Mouse (Mus musculus) induced T-regulatory cell, adult 2 months (primary cell): ENCODE measurements around the gene Thumpd1.

Experiments
- DNase-seq: peaks from one replicate; pipeline ENCODE4 v3.0.0-alpha.2; 2012; ENCODE audit warnings: low read depth

The Thumpd1 gene

DNA sequence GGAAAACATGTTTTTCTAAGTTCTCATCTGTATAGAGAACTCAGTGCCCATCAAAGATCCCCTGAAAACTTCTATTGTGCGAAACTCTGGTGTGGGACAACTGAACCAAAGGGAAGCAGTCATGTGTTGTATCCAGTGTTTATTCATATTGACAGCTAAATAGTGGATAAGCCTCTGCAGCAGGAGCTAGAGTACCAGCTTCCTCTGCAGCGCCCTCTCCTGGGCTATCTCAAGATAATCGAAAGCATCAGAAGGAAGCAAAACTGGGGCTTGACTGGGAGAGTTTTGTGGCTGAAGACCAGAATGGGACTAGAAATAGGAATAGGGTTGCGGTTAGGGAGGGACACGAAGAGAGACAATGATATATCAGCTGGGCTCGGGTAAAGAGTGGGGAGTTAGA is 49.7 kb downstream of the Thumpd1 start:
- peak; percentile 3 for DNase-seq

DNA sequence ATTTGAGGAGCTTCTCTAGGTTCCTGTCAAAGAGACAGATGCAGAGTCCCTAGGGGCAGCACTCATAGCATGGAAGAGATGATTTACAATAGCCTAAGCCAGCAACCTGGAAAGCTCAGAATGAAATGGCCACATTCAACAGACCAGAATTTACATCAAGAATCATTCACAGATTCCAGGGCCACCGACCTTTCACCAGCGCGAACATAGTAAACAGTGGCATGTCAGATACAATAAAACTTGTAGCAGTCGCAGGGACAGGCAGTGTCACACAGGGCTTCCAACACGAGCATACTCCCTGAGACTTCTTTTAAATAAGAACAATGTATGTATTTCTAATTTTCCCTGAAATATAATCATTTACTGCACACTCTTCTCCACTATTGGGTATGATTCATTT is 50.2 kb downstream of the Thumpd1 start:
- no peak for DNase-seq

DNA sequence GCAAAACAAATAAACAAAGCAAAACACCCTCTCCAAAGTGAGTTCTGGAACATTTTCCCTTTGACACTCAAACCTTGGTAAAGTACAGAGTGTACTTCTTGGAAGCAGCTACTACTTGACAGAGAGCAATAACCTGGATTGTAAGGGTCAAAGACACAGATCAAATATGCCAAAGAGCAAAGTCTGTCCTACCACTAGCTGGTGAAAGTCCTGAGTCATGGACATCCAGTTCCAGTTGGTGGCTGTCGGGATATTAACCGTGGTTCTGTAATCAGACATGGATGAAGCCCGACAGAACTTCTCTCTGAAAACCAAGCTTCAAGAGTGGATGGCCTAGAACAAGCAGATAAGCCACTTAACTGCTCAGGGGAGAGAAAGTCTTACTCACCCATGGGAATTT is 52.7 kb downstream of the Thumpd1 start:
- DNase-seq: no peak
